Mouse (Mus musculus) G1E (cell line): Measurements from ENCODE around the gene Fcer2a.

Experiments
- CTCF ChIP-seq: IDR thresholded peaks from 2 replicates; pipeline ENCODE4 v1.5.1; 2012; ENCODE audit warnings: low read depth, low read length, inconsistent platforms, mixed read lengths
- POLR2AphosphoS5 ChIP-seq: IDR thresholded peaks from 2 replicates; pipeline ENCODE4 v1.6.1; 2012; ENCODE audit warnings: low read depth, low read length, inconsistent platforms; ENCODE audit not compliant: insufficient replicate concordance
- TAL1 ChIP-seq: conservative IDR thresholded peaks from 2 replicates; pipeline ENCODE4 v1.6.1; 2012; ENCODE audit warnings: low read depth, low read length, inconsistent platforms, mixed read lengths

DNA sequence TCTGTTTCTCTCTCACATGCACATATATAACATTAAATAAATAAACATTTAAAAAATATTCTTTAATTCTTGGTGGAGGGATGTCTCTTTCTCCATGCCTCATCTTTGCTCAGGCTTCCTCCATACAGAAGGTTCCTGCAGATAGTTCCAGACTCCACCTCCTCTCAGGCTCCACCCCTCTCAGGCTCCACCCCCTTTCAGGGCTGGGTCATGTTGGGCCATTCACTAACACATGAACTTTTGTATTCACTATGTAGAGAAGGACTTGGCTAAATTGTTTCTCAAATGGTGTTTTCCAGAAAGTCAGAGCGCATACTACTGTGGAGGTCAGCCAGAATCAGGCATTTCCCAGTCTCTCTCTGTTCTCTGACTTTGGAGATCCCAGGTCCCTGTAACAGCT, 7.5 kb upstream of the Fcer2a start:
- TF ChIP-seq CTCF (no peak), POLR2AphosphoS5 (no peak), TAL1 (no peak)
